Mouse (Mus musculus): ENCODE results near the gene Spem2.
"Not testable (repeated sequence)": the region's sequence is repeated elsewhere in the genome, so short reads cannot be mapped to it uniquely, and the experiment has no call there.

The Spem2 gene

DNA sequence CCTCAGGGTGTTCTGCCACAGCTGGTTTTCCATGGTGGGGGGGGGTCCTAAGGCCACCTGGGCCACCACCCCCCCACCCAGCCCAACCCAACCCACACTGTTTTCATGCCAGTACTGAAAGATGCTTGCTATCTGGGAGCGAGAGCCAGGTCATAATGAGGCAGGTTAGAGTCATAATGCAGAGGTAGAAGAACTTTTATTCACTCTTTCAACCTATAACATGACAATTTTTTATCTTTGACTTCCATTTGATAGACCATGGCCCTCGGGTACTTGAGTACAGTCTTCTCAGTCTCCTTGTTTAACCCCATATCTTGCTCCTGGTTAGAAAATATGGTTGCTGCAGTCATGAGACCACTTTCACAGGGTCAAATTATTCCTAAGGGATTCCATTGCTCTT, at the start of gene Spem2:
Spem2 (minus strand) TSS at position 101 of the 400 bp plus-strand sequence.
- DNase-seq (ENCODE audit: low spot score in 2 of 2), result no peak

DNA sequence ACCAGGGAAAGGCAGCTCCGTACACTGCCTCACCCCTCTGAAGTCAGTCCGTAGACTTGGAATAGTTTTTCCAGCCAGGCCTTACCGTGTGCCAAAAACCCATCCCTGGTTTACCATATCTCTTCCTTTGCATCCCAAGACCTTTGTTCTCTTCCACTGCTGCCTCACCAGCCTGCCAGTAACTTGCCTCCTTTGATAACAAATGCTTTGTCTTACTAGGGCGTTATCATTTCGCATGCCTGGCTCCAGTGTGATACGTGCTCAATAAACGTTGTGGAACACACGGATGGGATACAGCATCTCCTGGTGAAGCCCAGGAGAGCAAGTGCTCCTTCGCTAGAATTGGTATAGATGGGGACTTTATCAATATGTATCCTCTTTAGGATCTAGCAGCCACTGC, 49.1 kb upstream of the Spem2 start:
- no peak for DNase-seq (ENCODE audit: low spot score in 2 of 2)

DNA sequence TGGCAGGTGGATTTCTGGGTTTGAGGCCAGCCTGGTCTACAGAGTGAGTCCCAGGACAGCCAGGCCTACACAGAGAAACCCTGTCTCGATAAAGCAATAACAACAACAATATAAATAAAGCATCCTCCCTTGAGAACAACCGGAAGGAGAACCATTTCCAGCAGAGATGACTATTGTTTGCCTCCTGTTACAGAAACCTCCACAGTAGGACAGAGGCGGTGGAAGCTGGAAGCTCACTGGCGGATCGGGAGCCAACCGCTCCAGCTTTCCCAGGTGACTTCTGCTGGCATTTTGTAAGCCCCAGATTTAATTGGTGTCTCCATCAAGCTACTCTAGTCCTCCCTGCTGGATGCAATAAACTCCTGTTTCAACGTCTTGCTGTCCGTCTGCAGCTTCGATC, 47.3 kb upstream of the Spem2 start:
- DNase-seq (ENCODE audit: low spot score in 2 of 2), result no peak

DNA sequence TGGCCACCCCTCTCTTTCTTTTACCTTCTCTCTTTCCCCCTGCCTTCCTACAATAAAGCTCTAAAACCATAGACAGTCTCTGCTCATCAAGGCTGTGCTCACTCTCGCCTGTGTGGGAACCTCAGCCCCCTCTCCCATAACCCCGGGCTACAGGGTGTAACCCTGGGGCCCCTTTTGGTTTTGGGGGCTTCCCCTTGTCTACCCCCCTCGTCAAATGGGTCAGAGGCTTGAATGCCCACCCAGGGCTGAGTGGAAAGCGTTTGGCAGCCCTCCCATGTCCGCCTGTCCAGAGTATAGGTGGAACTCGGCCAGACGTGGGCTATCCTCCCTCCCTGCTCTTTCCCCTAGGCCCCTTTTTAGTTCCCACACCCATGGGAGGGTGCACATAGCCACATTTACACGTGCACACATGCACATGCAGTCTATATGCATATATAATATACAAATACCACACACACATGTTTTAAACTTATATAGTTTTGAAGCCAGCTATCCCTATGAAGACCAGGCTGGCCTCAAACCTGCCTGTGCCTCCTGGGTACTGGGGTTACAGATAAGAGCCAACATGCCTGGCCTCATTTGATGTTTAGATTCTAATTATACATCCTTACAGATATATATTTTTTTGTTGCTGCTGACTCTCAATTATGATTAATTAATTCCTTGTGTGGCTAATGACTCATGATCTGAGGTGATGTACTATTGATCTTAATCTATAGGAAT, 46.0 kb upstream of the Spem2 start:
- DNase-seq (ENCODE audit: low spot score in 2 of 2), result no peak

- DNase-seq (ENCODE audit: low spot score in 2 of 2), result not testable (repeated sequence)
Observed at GRCm38 (mm10) chr11:69863729-69864128, 45.5 kb upstream of the Spem2 start.

DNA sequence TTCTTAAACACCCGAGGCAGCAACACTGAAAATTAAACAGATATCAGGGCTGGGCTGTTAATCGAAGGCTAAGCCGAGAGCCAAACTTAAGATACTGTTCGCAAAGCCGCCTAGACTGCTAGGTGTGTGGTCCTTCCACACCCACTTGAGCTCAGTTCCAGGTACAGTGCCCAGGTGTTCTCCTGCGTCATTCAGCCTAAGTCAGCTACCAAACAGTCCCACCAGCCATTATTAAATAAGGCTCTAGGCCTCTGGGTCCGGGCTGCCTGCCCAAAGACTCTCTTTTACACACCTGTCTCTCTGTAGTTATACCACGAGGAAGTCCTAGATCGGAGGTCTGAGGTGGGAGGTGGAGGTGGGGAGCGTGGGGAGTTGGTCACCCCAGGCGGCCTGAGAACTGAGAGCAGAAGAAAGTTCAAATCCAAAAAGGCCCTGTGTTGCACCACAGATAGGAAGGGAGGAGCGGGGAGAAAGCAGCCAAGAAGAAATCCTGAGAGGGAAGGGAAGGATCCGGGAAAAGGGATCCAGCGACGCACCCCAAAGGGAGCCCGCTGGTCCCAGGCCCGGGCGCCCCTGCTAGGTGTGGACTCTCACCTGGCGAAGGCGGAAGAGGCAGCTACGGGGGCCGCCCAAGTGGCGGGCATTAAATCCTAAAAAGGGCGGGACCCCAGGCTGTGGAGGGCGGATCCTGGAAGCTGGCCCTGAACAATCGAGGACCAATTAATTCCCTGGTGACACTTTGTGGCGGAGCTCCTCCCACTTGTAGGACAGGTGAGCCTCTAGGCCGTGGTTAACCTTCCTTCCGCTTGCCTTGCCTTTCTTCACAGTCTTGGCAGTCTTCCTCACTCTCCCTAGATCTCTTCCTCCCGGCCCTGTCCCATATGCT, 40.1 kb upstream of the Spem2 start, which contains the start of gene Tnk1:
Tnk1 (minus strand) TSS at position 618 of the 886 bp plus-strand sequence.
- DNase-seq (ENCODE audit: low spot score in 2 of 2), result no peak

- no peak for DNase-seq (ENCODE audit: low spot score in 2 of 2)
Observed at GRCm38 (mm10) chr11:69855347-69855746, 37.1 kb upstream of the Spem2 start.

DNA sequence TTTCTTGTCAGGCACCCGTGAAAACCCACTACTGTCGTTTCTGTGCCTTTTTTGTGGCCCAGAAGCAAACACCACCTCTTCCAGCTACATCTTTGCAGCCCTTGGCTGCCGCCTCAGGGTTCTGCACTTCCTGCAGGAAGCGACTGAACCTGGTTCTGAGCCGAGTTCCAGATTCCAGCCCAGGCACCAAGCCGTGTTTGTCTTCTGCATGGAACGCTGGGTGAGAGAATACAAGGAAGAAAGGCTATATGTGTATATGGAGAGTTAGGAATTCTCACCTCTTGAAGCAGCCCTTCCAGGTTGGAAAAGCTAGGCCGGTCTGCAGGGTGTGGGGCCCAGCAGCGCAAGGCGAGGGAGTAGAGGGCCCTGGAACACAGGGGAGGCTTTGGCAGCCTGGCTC, 36.4 kb upstream of the Spem2 start:
- no peak for DNase-seq (ENCODE audit: low spot score in 2 of 2)

DNA sequence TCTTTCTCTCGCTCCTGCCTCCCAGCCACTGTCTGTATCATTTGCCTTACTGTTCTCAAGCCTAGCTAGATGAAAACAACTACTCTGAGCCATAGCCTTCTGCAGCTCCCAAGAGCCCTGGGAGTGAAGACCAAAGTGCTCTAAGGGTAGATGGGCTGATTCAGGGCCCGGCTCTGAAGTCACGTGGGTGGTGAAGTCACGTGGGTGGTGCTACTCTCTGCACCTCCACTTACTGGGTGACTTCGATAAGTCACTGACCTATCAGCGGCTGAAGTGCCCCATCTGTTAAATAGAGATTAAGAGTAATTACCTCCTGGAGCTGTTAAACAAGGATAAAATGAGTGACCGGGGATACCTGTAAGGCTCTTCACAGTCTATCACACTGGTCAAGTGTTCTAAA, 35.7 kb upstream of the Spem2 start:
- DNase-seq (ENCODE audit: low spot score in 2 of 2), result no peak

GRCm38 (mm10) chr11:69850754-69851153, 32.5 kb upstream of the Spem2 start:
- DNase-seq (ENCODE audit: low spot score in 2 of 2), result no peak

- no peak for DNase-seq (ENCODE audit: low spot score in 2 of 2)
Observed at GRCm38 (mm10) chr11:69849884-69850283, 31.6 kb upstream of the Spem2 start.

GRCm38 (mm10) chr11:69849128-69849527, 30.9 kb upstream of the Spem2 start:
- DNase-seq (ENCODE audit: low spot score in 2 of 2), result peak; percentile 36 to 70

DNA sequence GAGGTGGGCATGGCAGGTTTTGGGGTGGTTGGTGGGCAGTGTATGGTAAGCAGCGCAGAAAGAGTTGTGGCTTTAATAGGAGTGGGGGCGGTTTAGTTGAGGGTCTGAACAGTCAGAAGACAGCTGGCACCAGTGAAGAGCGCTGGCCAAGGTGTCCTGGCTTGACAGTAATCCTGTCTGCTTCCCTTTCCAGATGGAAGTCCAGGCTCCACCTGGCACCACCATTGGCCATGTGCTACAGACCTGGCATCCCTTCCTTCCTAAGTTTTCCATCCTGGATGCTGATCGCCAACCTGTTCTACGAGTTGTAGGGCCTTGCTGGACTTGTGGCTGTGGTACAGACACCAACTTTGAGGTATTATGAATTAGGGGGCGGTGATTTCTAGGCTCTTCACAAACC, 29.8 kb upstream of the Spem2 start:
- DNase-seq (ENCODE audit: low spot score in 2 of 2), result no peak

DNA sequence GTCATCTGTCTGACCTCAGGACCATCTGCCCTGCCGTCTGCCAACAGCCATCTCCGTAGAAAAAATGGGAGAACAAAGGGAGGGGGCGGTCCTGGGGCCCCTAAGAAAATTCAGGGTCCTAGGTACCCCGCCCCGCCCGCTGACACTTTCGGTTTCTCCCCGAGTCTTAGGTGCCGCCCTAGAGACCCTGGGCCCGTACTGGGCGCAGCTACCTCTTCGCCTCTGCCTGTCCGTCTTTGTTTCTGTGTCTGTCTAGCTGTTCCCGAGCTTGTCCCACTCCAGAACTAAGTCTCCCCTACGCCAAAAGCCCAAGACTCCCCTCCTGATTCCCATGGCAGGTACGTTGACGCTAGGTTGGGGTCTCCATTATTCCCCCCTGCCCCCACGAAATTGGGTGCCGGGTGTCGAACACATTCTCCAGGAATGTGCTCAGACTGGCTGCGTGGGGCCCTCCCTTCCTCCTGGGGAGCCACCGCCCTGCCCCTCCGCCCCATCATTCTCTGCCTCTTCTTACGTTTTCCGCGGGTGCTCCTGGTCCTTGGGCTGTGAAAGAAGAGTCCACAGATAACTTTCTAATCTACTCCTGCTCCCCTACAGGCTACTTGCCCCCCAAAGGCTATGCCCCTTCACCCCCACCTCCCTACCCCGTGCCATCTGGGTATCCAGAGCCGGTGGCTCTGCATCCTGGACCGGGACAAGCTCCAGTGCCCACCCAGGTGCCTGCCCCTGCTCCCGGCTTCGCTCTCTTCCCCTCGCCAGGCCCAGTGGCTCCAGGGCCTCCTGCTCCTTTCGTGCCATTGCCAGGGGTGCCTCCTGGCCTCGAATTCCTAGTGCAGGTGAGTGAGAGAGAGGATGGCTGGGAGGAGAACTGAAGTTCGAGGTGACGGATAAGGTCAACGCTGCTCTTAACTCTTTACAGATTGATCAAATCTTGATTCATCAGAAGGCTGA, 28.7 kb upstream of the Spem2 start:
- DNase-seq (ENCODE audit: low spot score in 2 of 2), result peak; percentile 42 to 46

GRCm38 (mm10) chr11:69846198-69846680, 28.0 kb upstream of the Spem2 start, which contains the start of gene Plscr3:
Gene Plscr3 (plus strand): TSS chr11:69846376.
- DNase-seq (ENCODE audit: low spot score in 2 of 2), result peak; percentile 90 to 93

GRCm38 (mm10) chr11:69838714-69839104, 20.4 kb upstream of the Spem2 start:
- DNase-seq (ENCODE audit: low spot score in 2 of 2), result no peak

DNA sequence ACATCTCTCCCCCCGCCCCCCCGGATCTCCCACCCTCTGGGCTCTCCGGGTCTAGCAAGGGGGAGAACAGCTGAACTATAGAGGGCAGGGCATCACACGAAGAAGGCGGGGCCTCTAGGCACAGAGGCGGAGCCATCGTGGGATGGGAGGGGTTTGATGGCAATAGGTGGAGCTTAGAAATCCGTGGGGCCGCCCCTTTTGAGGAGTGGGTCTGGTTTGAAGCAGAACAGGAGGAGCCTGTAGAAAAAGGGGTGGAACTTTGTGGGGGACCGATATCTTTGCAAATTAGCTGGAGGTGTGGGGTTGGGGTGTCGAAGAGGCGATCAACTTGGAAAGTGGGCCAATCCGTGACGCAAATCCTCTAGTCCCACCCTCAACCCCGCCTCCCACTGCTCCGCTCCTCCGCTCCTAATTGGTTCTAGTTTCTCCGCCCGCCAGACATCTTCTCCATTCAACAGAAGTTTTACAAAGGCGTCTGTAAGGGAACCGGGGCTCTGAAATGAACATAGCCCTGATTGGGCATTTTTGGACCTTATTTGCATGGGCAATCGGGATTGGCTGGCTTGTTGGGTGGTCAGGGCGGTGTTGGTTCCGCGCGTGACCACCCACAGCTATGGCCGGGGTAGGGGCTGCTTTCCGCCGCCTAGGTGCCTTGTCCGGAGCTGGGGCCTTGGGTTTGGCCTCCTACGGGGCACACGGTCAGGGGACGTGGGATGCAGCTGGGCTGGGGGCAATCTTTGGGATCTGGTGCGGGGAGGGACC, 19.9 kb upstream of the Spem2 start, which contains the start of gene Tmem256:
Tmem256 (plus strand) TSS at position 563 of the 762 bp plus-strand sequence.
- DNase-seq (ENCODE audit: low spot score in 2 of 2), result peak; percentile 98 to 99

DNA sequence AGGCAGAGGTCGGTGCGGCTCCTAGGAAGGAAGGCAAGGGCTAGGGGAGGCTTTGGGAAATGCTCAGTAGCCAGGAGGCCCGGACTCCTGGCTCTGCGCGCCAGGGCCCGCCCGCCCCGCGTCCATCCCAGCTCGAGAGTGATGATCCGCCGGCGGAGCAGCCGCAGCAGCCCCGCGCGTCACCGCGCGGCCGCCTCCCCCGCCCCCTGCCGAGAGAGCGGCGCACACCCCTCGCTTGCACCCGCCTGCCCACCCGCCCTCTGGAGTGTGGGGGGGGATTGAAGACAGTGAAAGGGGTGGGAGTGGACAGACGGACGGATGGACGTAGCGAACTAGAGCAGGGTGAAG, 19.3 kb upstream of the Spem2 start, which contains the start of gene Nlgn2:
Nlgn2 (minus strand) TSS at position 181 of the 348 bp plus-strand sequence.
- no peak for DNase-seq (ENCODE audit: low spot score in 2 of 2)

DNA sequence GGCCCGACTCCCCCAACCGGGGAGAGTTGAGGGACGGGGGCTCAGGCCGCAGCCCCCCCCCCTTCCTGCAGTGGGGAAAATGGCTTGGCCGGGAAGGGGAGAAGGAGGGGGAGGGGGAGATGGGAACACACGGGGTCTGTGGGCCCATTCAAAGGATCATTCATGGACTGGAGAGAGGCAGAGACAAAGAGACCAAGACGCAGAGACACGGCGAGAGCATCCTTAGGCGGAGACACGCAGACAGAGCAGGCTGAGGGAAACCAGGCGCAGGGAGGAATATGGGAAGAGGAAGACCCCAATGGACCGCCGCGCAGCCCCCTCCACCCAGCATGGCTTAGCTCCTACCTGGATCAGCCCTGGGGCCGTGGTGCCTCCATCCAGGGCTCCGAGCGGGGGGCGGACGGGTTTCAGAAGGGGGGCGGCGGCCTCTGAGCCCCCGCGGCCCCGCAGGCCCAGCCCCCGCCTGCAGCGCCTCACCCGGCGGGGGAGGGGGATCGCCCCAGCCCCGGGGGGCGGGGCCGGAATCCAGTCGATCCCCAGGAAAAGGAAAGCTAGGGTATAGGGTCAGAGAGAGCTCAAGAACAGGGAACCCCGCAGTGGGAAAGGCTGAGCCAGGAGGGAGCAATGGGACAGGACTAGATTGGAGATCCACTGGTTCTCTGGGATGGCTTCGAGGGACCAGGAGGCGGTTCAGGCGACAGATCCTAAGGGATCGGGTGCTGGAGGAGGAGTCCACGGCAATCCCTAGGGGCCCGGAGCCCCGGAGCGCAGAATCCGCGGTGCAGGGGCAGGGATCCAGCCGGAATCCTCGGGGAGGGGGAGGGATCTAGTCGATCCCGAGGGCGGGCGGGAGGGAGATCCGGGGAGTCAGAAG, 18.7 kb upstream of the Spem2 start:
- peak; percentile 50 to 64 for DNase-seq (ENCODE audit: low spot score in 2 of 2)

GRCm38 (mm10) chr11:69835966-69836335, 17.7 kb upstream of the Spem2 start:
- DNase-seq (ENCODE audit: low spot score in 2 of 2), result no peak
